Mouse (Mus musculus): ENCODE results near the gene Slpi. TPM values are rescaled to one million over a fixed set of nuclear protein-coding genes. Genes with fewer than 3 reads are reported as not detected.

The Slpi gene
- polyA plus RNA-seq (2015; fragmentation: Nextera tagmentation; extraction: Ambion mirVana) = 9.9 and 14.5 TPM in 2 replicates

GRCm38 (mm10) chr2:164389020-164389419, at the start of gene Slpi:
Gene Slpi (minus strand): TSS chr2:164389095.
- no peaks in the 10 kb centered on the region for H3K9me3 ChIP-seq (replicated peaks)
- 3% methylated on average over 17 of the region's 17 CpGs for WGBS
- peak within 1 kb of the TSS; percentile 68 for H3K4me2 ChIP-seq (replicated peaks)
- H3K36me3 ChIP-seq = no peaks in the 10 kb centered on the region
- peak within 1 kb of the TSS; percentile 47 for H3K4me3 ChIP-seq (replicated peaks)
- H3K27ac ChIP-seq (replicated peaks) = peak within 1 kb of the TSS; percentile 60
- peaks cover 28% of the 10 kb centered on the region for H3K4me1 ChIP-seq
- H3K9ac ChIP-seq = peak within 1 kb of the TSS; percentile 6; the same call in 1 of the 2 replicates
- peak; percentile 78 for ATAC-seq (ENCODE audit: insufficient number of reproducible peaks, low FRiP score, low TSS enrichment, low read depth)
- peaks cover 29% of the 10 kb centered on the region for H3K27me3 ChIP-seq

GRCm38 (mm10) chr2:164438257-164438656, 49.4 kb upstream of the Slpi start:
- no peaks in the 10 kb centered on the region for H3K36me3 ChIP-seq
- no peak overlapping the region for H3K4me3 ChIP-seq (replicated peaks)
- no peaks in the 10 kb centered on the region for H3K9me3 ChIP-seq (replicated peaks)
- no peak overlapping the region for H3K27ac ChIP-seq (replicated peaks)
- H3K27me3 ChIP-seq = no peaks in the 10 kb centered on the region
- peaks cover 79% of the 10 kb centered on the region for H3K4me1 ChIP-seq
- WGBS = 58% methylated on average over 8 of the region's 8 CpGs
- no peak overlapping the region for H3K4me2 ChIP-seq (replicated peaks)
- H3K9ac ChIP-seq = no peak overlapping the region
- no peak for ATAC-seq (ENCODE audit: insufficient number of reproducible peaks, low FRiP score, low TSS enrichment, low read depth)

- Histone ChIP-seq H3K9me3 (replicated peaks) (no peaks in the 10 kb centered on the region), H3K4me3 (replicated peaks) (no peak overlapping the region), H3K4me2 (replicated peaks) (no peak overlapping the region; the same call in 1 of the 2 replicates), H3K27me3 (no peaks in the 10 kb centered on the region), H3K27ac (replicated peaks) (peak overlapping the region; percentile 78; the same call in 1 of the 2 replicates), H3K36me3 (no peaks in the 10 kb centered on the region), H3K4me1 (peaks cover 84% of the 10 kb centered on the region), H3K9ac (no peak overlapping the region)
- WGBS = 50% methylated on average over 6 of the region's 6 CpGs
- ATAC-seq (ENCODE audit: insufficient number of reproducible peaks, low FRiP score, low TSS enrichment, low read depth) = no peak
Observed at GRCm38 (mm10) chr2:164437710-164438109, 48.8 kb upstream of the Slpi start.

- ATAC-seq (ENCODE audit: insufficient number of reproducible peaks, low FRiP score, low TSS enrichment, low read depth) = no peak; the same call in 1 of the 2 replicates
- Histone ChIP-seq H3K4me1 (peaks cover 90% of the 10 kb centered on the region), H3K9ac (no peak overlapping the region), H3K4me3 (replicated peaks) (no peak overlapping the region), H3K27ac (replicated peaks) (peak overlapping the region; percentile 78), H3K4me2 (replicated peaks) (0 out of 2 replicates have a peak overlapping the region, but pooled peaks have one; percentile 10), H3K9me3 (replicated peaks) (no peaks in the 10 kb centered on the region), H3K36me3 (no peaks in the 10 kb centered on the region), H3K27me3 (no peaks in the 10 kb centered on the region)
- 50% methylated on average over 3 of the region's 3 CpGs for WGBS
Observed at GRCm38 (mm10) chr2:164436961-164437360, 48.1 kb upstream of the Slpi start.

- 0 out of 2 replicates have a peak overlapping the region, but pooled peaks have one; percentile 10 for H3K4me2 ChIP-seq (replicated peaks)
- H3K9ac ChIP-seq = no peak overlapping the region
- no peak for ATAC-seq (ENCODE audit: insufficient number of reproducible peaks, low FRiP score, low TSS enrichment, low read depth)
- no peak overlapping the region for H3K4me3 ChIP-seq (replicated peaks)
- WGBS = 15% methylated on average over 8 of the region's 8 CpGs
- no peaks in the 10 kb centered on the region for H3K9me3 ChIP-seq (replicated peaks)
- peaks cover 90% of the 10 kb centered on the region for H3K4me1 ChIP-seq
- H3K36me3 ChIP-seq = no peaks in the 10 kb centered on the region
- H3K27me3 ChIP-seq = no peaks in the 10 kb centered on the region
- H3K27ac ChIP-seq (replicated peaks) = peak overlapping the region; percentile 78
Observed at GRCm38 (mm10) chr2:164436215-164436913, 47.5 kb upstream of the Slpi start.

- Histone ChIP-seq H3K36me3 (no peaks in the 10 kb centered on the region), H3K9me3 (replicated peaks) (no peaks in the 10 kb centered on the region), H3K27me3 (no peaks in the 10 kb centered on the region), H3K9ac (no peak overlapping the region), H3K4me2 (replicated peaks) (0 out of 2 replicates have a peak overlapping the region, but pooled peaks have one; percentile 11), H3K4me3 (replicated peaks) (no peak overlapping the region), H3K27ac (replicated peaks) (peak overlapping the region; percentile 78; the same call in 1 of the 2 replicates), H3K4me1 (peaks cover 91% of the 10 kb centered on the region)
- WGBS = 25% methylated on average over 5 of the region's 5 CpGs
- no peak for ATAC-seq (ENCODE audit: insufficient number of reproducible peaks, low FRiP score, low TSS enrichment, low read depth)
Observed at GRCm38 (mm10) chr2:164435216-164436090, 46.6 kb upstream of the Slpi start.

- Histone ChIP-seq H3K9ac (no peak overlapping the region), H3K4me3 (replicated peaks) (no peak overlapping the region), H3K27ac (replicated peaks) (no peak overlapping the region), H3K4me2 (replicated peaks) (no peak overlapping the region), H3K4me1 (peaks cover 87% of the 10 kb centered on the region), H3K9me3 (replicated peaks) (no peaks in the 10 kb centered on the region), H3K27me3 (no peaks in the 10 kb centered on the region), H3K36me3 (no peaks in the 10 kb centered on the region)
- 69% methylated on average over 3 of the region's 3 CpGs for WGBS
- no peak for ATAC-seq (ENCODE audit: insufficient number of reproducible peaks, low FRiP score, low TSS enrichment, low read depth)
Observed at GRCm38 (mm10) chr2:164434681-164435080, 45.8 kb upstream of the Slpi start.

- Histone ChIP-seq H3K4me1 (peaks cover 78% of the 10 kb centered on the region), H3K9me3 (replicated peaks) (no peaks in the 10 kb centered on the region), H3K9ac (no peak overlapping the region), H3K27me3 (no peaks in the 10 kb centered on the region), H3K4me3 (replicated peaks) (no peak overlapping the region), H3K36me3 (peaks cover 10% of the 10 kb centered on the region), H3K27ac (replicated peaks) (peak overlapping the region; percentile 84), H3K4me2 (replicated peaks) (peak overlapping the region; percentile 39)
- no peak for ATAC-seq (ENCODE audit: insufficient number of reproducible peaks, low FRiP score, low TSS enrichment, low read depth)
- 63% methylated on average over 9 of the region's 9 CpGs for WGBS
Observed at GRCm38 (mm10) chr2:164433278-164433895, 44.5 kb upstream of the Slpi start.

GRCm38 (mm10) chr2:164432541-164433191, 43.8 kb upstream of the Slpi start:
- WGBS = 11% methylated on average over 22 of the region's 22 CpGs
- Histone ChIP-seq H3K36me3 (peaks cover 17% of the 10 kb centered on the region), H3K4me3 (replicated peaks) (peak overlapping the region; percentile 9), H3K9me3 (replicated peaks) (no peaks in the 10 kb centered on the region), H3K4me1 (peaks cover 75% of the 10 kb centered on the region), H3K9ac (no peak overlapping the region), H3K27me3 (no peaks in the 10 kb centered on the region), H3K4me2 (replicated peaks) (peak overlapping the region; percentile 39), H3K27ac (replicated peaks) (peak overlapping the region; percentile 84)
- peak; percentile 61; the same call in 1 of the 2 replicates for ATAC-seq (ENCODE audit: insufficient number of reproducible peaks, low FRiP score, low TSS enrichment, low read depth)

GRCm38 (mm10) chr2:164431676-164432465, 43.0 kb upstream of the Slpi start:
- Histone ChIP-seq H3K27ac (replicated peaks) (peak overlapping the region; percentile 84), H3K27me3 (no peaks in the 10 kb centered on the region), H3K4me3 (replicated peaks) (no peak overlapping the region; the same call in 1 of the 2 replicates), H3K36me3 (peaks cover 25% of the 10 kb centered on the region), H3K9ac (no peak overlapping the region), H3K4me1 (peaks cover 67% of the 10 kb centered on the region), H3K9me3 (replicated peaks) (no peaks in the 10 kb centered on the region), H3K4me2 (replicated peaks) (peak overlapping the region; percentile 39; the same call in 1 of the 2 replicates)
- ATAC-seq (ENCODE audit: insufficient number of reproducible peaks, low FRiP score, low TSS enrichment, low read depth) = peak; percentile 32; the same call in 1 of the 2 replicates
- WGBS = 46% methylated on average over 9 of the region's 9 CpGs
